Mouse (Mus musculus) heart, postnatal 0 days (tissue): ENCODE measurements around the gene Cd8a.

Experiments
- CTCF ChIP-seq: IDR thresholded peaks from 2 replicates; pipeline ENCODE4 v1.5.1; 2016; ENCODE audit warnings: antibody characterized with exemption, control low read depth, low read depth
- EP300 ChIP-seq: IDR thresholded peaks from 2 replicates; pipeline ENCODE4 v1.6.1; 2016; ENCODE audit warnings: antibody characterized with exemption, low read depth

GRCm38 (mm10) chr6:71333578-71334273, 39.5 kb upstream of the Cd8a start:
- TF ChIP-seq CTCF (no peak), EP300 (no peak)
